Mouse (Mus musculus): Measurements from ENCODE around the gene Notch2. TPM values are rescaled to one million over a fixed set of nuclear protein-coding genes. Genes with fewer than 3 reads are reported as not detected.
"Not testable (repeated sequence)": the region's sequence is repeated elsewhere in the genome, so short reads cannot be mapped to it uniquely, and the experiment has no call there.

Notch2 gene
- polyA plus RNA-seq, 1 experiment from 2014 or later, result 33.4 TPM

GRCm38 (mm10) chr3:98118252-98118651, 104.9 kb downstream of the Notch2 start:
- H3K4me3 ChIP-seq (ENCODE audit: inconsistent target), result no peak overlapping the region
- no peak overlapping the region for H3K27ac ChIP-seq
- H3K36me3 ChIP-seq (ENCODE audit: inconsistent target), result peaks cover 95% of the 10 kb centered on the region
- WGBS (ENCODE audit: missing documents), result 89% methylated on average over 2 of the region's 3 CpGs
- no peaks in the 10 kb centered on the region for H3K79me2 ChIP-seq (ENCODE audit: inconsistent target)

- H3K36me3 ChIP-seq (ENCODE audit: inconsistent target), result peaks cover 97% of the 10 kb centered on the region
- no peak overlapping the region for H3K27ac ChIP-seq
- no peaks in the 10 kb centered on the region for H3K79me2 ChIP-seq (ENCODE audit: inconsistent target)
- 94% methylated on average over 5 of the region's 6 CpGs for WGBS (ENCODE audit: missing documents)
- H3K4me3 ChIP-seq (ENCODE audit: inconsistent target), result no peak overlapping the region
These were observed 106.0 kb downstream of the Notch2 start for GRCm38 (mm10) chr3:98119338-98119737.

- peaks cover 96% of the 10 kb centered on the region for H3K36me3 ChIP-seq (ENCODE audit: inconsistent target)
- H3K79me2 ChIP-seq (ENCODE audit: inconsistent target), result no peaks in the 10 kb centered on the region
- WGBS (ENCODE audit: missing documents), result 91% methylated on average over 6 of the region's 6 CpGs
- H3K27ac ChIP-seq, result no peak overlapping the region
- H3K4me3 ChIP-seq (ENCODE audit: inconsistent target), result no peak overlapping the region
These were observed 107.6 kb downstream of the Notch2 start for GRCm38 (mm10) chr3:98120884-98121283.

GRCm38 (mm10) chr3:98127775-98128174, 114.4 kb downstream of the Notch2 start:
- no peaks in the 10 kb centered on the region for H3K79me2 ChIP-seq (ENCODE audit: inconsistent target)
- WGBS (ENCODE audit: missing documents), result 86% methylated on average over 2 of the region's 2 CpGs
- H3K36me3 ChIP-seq (ENCODE audit: inconsistent target), result peaks cover 96% of the 10 kb centered on the region
- no peak overlapping the region for H3K4me3 ChIP-seq (ENCODE audit: inconsistent target)
- no peak overlapping the region for H3K27ac ChIP-seq

- 86% methylated on average over 4 of the region's 5 CpGs for WGBS (ENCODE audit: missing documents)
- Histone ChIP-seq H3K79me2 (ENCODE audit: inconsistent target) (no peaks in the 10 kb centered on the region), H3K4me3 (ENCODE audit: inconsistent target) (no peak overlapping the region), H3K27ac (no peak overlapping the region), H3K36me3 (ENCODE audit: inconsistent target) (peaks cover 96% of the 10 kb centered on the region)
These were observed 115.4 kb downstream of the Notch2 start for GRCm38 (mm10) chr3:98128716-98129115.

- peaks cover 95% of the 10 kb centered on the region for H3K36me3 ChIP-seq (ENCODE audit: inconsistent target)
- H3K27ac ChIP-seq; H3K79me2 ChIP-seq (ENCODE audit: inconsistent target); H3K4me3 ChIP-seq (ENCODE audit: inconsistent target): not testable (repeated sequence)
- 90% methylated on average over 4 of the region's 4 CpGs for WGBS (ENCODE audit: missing documents)
These were observed 118.8 kb downstream of the Notch2 start for GRCm38 (mm10) chr3:98132140-98132539.

- no peaks in the 10 kb centered on the region for H3K79me2 ChIP-seq (ENCODE audit: inconsistent target)
- 99% methylated on average over 8 of the region's 8 CpGs for WGBS (ENCODE audit: missing documents)
These were observed 119.3 kb downstream of the Notch2 start for GRCm38 (mm10) chr3:98132636-98133035.

GRCm38 (mm10) chr3:98141456-98141855, 128.1 kb downstream of the Notch2 start:
- Histone ChIP-seq H3K4me3 (ENCODE audit: inconsistent target) (no peak overlapping the region), H3K36me3 (ENCODE audit: inconsistent target) (peaks cover 96% of the 10 kb centered on the region), H3K79me2 (ENCODE audit: inconsistent target) (no peaks in the 10 kb centered on the region), H3K27ac (no peak overlapping the region)
- WGBS (ENCODE audit: missing documents), result 98% methylated on average over 15 of the region's 15 CpGs

More at GRCm38 (mm10) chr3:98132636-98133035, 119.3 kb downstream of the Notch2 start:
- H3K27ac ChIP-seq, result no peak overlapping the region
- peaks cover 97% of the 10 kb centered on the region for H3K36me3 ChIP-seq (ENCODE audit: inconsistent target)
- no peak overlapping the region for H3K4me3 ChIP-seq (ENCODE audit: inconsistent target)

GRCm38 (mm10) chr3:98142862-98143261, 129.5 kb downstream of the Notch2 start:
- H3K4me3 ChIP-seq (ENCODE audit: inconsistent target), result no peak overlapping the region
- 96% methylated on average over 13 of the region's 13 CpGs for WGBS (ENCODE audit: missing documents)
- no peak overlapping the region for H3K27ac ChIP-seq
- H3K79me2 ChIP-seq (ENCODE audit: inconsistent target), result no peaks in the 10 kb centered on the region
- H3K36me3 ChIP-seq (ENCODE audit: inconsistent target), result peaks cover 96% of the 10 kb centered on the region

- WGBS (ENCODE audit: missing documents), result 93% methylated on average over 10 of the region's 10 CpGs
- no peak overlapping the region for H3K27ac ChIP-seq
- peaks cover 95% of the 10 kb centered on the region for H3K36me3 ChIP-seq (ENCODE audit: inconsistent target)
- H3K79me2 ChIP-seq (ENCODE audit: inconsistent target), result no peaks in the 10 kb centered on the region
- no peak overlapping the region for H3K4me3 ChIP-seq (ENCODE audit: inconsistent target)
These were observed 131.9 kb downstream of the Notch2 start for GRCm38 (mm10) chr3:98145204-98145603.

GRCm38 (mm10) chr3:98146471-98147410, 133.4 kb downstream of the Notch2 start:
- Histone ChIP-seq H3K27ac (no peak overlapping the region), H3K36me3 (ENCODE audit: inconsistent target) (peaks cover 85% of the 10 kb centered on the region), H3K79me2 (ENCODE audit: inconsistent target) (no peaks in the 10 kb centered on the region), H3K4me3 (ENCODE audit: inconsistent target) (no peak overlapping the region)
- WGBS (ENCODE audit: missing documents), result 94% methylated on average over 24 of the region's 29 CpGs

- Histone ChIP-seq H3K4me3 (ENCODE audit: inconsistent target) (no peak overlapping the region), H3K27ac (no peak overlapping the region), H3K36me3 (ENCODE audit: inconsistent target) (peaks cover 76% of the 10 kb centered on the region), H3K79me2 (ENCODE audit: inconsistent target) (no peaks in the 10 kb centered on the region)
- 90% methylated on average over 12 of the region's 14 CpGs for WGBS (ENCODE audit: missing documents)
These were observed 134.4 kb downstream of the Notch2 start for GRCm38 (mm10) chr3:98147706-98148105.

GRCm38 (mm10) chr3:98149881-98150280, 136.6 kb downstream of the Notch2 start:
- WGBS (ENCODE audit: missing documents), result 92% methylated on average over 11 of the region's 11 CpGs
- Histone ChIP-seq H3K27ac (no peak overlapping the region), H3K4me3 (ENCODE audit: inconsistent target) (no peak overlapping the region), H3K36me3 (ENCODE audit: inconsistent target) (peaks cover 54% of the 10 kb centered on the region), H3K79me2 (ENCODE audit: inconsistent target) (no peaks in the 10 kb centered on the region)

GRCm38 (mm10) chr3:98151016-98151415, 137.7 kb downstream of the Notch2 start:
- Histone ChIP-seq H3K4me3 (ENCODE audit: inconsistent target) (no peak overlapping the region), H3K27ac (no peak overlapping the region)
- WGBS (ENCODE audit: missing documents), result 92% methylated on average over 10 of the region's 10 CpGs

GRCm38 (mm10) chr3:98153460-98153859, 140.1 kb downstream of the Notch2 start:
- Histone ChIP-seq H3K79me2 (ENCODE audit: inconsistent target) (no peaks in the 10 kb centered on the region), H3K27ac (no peak overlapping the region), H3K36me3 (ENCODE audit: inconsistent target) (peaks cover 18% of the 10 kb centered on the region), H3K4me3 (ENCODE audit: inconsistent target) (no peak overlapping the region)

More at GRCm38 (mm10) chr3:98151016-98151415, 137.7 kb downstream of the Notch2 start:
- no peaks in the 10 kb centered on the region for H3K79me2 ChIP-seq (ENCODE audit: inconsistent target)
- H3K36me3 ChIP-seq (ENCODE audit: inconsistent target), result peaks cover 43% of the 10 kb centered on the region

Measured in macrophage (primary cell).